Mouse (Mus musculus) left cerebral cortex, adult 11 months (tissue): ENCODE results near the gene Samd1.
A peak's percentile ranks its signal among the peaks of the same experiment; 100 is the strongest.
"Not testable (repeated sequence)": the region's sequence is repeated elsewhere in the genome, so short reads cannot be mapped to it uniquely, and the experiment has no call there.

Experiments
- DNase-seq: peaks from one replicate; pipeline ENCODE4 v3.0.0; 2022; ENCODE audit warnings: low spot score

The Samd1 gene

DNA sequence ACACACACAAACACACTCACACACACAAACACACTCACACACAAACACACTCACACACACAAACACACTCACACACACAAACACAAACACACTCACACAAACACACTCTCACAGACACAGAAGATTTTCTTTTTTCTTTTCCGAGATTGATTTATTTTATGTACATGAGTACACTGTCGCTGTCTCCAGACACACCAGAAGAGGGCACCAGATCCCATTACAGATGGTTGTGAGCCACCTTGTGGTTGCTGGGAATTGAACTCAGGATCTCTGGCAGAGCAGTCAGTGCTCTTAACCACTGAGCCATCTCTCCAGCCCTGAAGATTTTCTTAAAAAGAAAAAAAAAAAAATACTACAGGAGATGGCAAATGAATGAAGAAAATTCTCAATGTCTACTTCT is 14.2 kb upstream of the Samd1 start:
- DNase-seq, result not testable (repeated sequence)

DNA sequence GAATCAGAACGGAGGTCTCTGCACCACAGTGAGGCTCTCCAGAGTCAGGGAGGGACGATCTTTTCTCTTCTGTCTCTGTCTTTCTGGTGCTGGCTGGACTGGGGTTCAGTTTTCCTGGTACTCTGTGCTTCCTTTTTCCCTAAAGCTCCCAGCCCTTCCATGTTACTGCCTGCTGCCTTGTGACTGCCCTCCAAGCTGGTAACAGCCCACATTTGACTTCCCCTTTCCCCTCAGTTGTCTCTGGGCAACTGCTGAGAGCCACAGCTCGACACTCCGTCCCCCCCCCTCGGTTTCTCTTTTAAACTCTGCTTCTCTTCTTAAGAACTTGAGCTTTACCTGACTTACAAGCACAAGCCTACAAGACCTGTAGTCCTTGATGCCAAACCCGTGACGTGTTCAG is 8.2 kb upstream of the Samd1 start:
- DNase-seq, result no peak

- no peak for DNase-seq
These were observed 7.3 kb upstream of the Samd1 start for GRCm38 (mm10) chr8:83990170-83990569.

- DNase-seq, result no peak
These were observed 5.0 kb upstream of the Samd1 start for GRCm38 (mm10) chr8:83992488-83992887.

- no peak for DNase-seq
These were observed 3.4 kb upstream of the Samd1 start for GRCm38 (mm10) chr8:83994030-83994429.

GRCm38 (mm10) chr8:83995973-83996372 is 1.5 kb upstream of the Samd1 start:
- DNase-seq, result no peak

DNA sequence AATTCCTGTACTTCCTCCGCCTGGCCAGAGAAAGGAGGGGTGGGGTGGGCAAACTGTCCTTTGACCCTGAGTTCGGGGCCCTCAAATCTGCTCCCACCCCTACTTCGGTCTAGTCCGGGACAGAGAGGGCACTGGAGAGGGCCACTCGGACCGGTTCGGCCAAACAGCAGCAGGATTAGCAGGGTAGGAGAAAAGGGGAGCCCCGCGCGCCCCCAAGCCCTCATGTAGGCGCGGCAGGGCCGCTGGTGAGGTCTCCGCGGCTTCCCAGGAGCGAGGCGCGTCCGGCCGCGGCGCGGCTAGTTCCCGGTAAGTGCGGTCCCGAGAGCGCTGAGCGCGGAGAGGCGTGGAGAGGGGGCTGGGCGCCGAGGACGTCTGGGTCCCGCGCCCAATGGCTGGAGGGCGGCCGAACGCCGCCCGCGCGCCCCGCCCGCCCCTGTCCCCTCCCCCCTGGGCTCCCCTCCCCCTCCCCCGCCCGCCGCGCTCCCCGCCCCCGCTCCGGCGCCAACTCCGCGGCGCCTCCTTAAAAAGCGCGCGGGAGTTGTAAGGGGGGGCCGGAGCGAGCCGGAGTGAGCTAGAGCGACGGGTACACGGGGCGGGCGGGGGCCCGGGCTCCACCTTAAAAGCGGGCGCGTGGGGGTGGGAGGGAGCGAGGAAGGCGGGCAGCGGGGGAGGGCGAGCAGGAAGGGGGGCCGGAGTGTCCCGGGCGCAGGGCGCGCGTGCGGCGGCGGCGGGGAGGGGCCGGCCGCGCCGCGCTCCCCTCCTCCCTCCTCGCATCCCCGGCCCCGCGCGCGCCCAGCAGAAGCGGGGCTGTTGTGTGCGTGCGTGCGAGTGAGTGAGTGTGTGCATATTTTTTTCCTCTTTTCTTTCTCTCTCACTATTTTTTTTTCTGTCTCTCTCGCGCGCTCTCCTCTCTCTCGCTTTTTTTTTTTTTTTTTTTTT is 636 bp upstream of the Samd1 start:
- peak; percentile 67 for DNase-seq

DNA sequence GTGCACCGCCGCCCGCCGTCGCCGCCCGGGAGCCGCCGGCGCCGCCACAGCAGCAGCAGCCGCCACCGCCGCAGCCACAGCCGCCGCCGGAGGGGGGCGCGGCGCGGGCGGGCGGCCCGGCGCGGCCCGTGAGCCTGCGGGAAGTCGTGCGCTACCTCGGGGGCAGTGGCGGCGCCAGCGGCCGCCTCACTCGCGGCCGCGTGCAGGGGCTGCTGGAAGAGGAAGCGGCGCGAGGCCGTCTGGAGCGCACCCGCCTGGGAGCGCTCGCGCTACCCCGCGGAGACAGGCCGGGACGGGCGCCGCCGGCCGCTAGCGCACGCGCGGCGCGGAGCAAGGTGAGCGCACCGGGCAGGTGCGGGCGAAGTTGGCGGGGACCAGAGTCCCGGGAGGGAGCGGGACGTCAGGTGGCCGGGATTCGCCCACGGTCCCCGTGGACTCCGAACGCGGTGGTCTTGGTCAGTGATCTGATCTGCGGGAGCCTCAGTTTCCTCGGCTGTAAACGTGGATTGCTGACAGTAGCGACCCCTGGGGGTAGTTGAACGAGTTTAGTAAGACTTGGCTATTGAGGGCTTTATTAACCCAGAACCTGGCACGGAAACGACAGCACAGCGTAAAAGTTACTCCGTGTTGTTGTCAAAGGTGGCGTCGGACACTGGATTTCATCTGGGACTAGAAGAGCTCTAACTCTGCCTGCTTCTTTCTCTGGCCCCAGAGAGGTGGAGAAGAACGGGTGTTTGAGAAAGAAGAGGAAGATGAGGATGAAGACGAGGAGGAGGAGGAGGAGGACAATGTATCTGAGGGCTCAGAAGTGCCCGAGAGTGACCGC is 972 bp downstream of the Samd1 start:
- no peak for DNase-seq

DNA sequence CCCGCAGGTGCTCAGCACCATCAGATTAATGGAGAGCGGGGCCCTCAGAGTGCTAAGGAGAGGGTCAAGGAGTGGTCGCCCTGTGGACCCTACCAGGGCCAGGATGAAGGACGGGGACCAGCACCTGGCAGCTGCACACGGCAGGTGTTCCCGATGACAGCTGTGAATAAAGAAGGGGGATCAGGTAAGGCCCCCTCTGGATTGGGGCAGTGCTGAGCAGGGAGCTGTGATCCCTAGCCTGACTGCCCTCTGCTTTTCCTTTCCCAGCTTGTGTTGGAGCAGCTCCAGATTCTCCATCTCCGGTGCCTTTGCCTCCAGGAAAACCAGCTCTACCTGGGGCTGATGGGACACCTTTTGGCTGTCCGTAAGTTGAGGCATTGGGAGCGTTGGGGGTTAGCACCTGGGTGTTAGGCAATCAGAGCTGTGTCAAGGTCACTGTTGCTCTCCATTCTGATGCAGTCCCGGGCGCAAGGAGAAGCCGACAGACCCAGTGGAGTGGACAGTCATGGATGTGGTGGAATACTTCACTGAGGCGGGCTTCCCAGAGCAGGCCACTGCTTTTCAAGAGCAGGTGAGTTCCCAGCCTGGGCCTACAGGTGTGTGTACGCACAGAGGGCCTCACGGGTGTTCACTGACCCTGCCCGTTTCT is 1.7 kb downstream of the Samd1 start:
- no peak for DNase-seq

GRCm38 (mm10) chr8:83999825-84000224 is 2.4 kb downstream of the Samd1 start:
- DNase-seq, result no peak

DNA sequence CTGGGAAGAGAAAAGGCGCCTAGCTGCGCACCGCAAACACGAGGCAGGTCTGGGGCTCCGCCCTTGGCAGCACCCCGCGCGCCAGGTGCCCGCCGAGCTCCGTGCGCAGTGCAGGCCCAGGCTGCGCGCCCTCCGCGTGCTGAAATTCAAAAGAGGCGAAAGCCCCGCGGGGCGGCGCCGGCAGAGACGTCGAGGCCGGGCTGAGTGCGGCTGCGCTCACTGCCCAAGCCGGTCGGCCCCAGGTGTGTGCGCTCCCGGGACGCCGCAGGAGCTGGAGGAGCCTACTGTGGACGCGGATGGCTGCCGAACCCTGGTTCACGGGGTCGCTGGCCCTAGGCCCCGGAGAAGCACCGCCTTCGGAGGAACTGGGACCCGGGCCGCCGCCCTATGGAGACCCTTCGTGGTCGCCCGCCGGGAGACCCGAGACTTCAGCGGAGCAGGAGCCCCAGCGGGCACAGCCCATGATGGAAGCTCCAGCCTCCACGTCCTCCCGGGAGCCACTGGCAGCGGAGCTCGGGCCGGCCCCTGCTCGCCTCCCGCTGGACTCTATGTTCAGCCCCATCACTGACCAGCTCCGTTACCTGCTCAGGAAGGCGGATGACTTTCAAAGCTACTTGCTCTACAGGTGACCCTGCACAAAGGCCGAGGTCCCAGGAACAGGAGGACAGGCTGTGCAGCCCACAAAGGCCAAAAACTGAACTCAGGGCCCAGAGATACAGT is 4.0 kb downstream of the Samd1 start, which contains the start of gene 1700067K01Rik:
1700067K01Rik (plus strand) TSS at position 222 of the 720 bp plus-strand sequence.
- DNase-seq, result no peak

GRCm38 (mm10) chr8:84002957-84003611 is 5.6 kb downstream of the Samd1 start:
- DNase-seq, result no peak

- no peak for DNase-seq
These were observed 6.3 kb downstream of the Samd1 start for GRCm38 (mm10) chr8:84003612-84004246.

DNA sequence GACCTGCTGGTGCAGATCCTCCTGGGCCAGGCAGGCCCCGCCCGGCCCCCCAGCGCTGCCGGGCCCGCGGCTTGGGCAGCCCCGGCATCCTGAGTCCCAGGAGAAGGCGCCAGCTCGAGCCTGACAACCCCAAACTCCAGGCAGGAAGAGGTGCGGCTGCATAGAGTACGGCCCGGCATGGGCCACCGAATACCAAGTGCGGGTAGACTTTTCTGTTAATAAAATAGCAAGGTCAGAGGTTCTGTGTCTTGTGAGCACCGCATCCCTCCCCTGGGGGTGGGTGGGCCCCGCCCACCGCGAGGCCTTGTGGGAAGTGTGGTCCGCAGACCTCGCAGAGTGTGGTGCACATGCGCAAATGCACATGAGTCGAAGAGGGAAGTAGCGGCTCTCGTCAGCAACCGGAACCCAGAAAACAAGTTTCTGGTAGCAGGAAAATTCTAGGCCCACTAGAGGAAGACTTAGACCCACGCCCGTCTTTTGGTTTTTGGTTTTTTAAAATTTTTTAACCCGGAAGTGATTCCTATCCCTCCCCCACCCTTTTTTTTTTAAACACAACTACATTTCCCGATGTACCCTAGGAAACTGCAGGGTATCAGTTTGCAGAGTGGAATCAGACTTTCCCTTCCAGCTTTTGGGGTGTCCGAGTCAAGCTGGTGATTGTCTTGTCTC is 7.2 kb downstream of the Samd1 start:
- peak; percentile 87 for DNase-seq

- not testable (repeated sequence) for DNase-seq
These were observed 8.0 kb downstream of the Samd1 start for GRCm38 (mm10) chr8:84005502-84005901.

DNA sequence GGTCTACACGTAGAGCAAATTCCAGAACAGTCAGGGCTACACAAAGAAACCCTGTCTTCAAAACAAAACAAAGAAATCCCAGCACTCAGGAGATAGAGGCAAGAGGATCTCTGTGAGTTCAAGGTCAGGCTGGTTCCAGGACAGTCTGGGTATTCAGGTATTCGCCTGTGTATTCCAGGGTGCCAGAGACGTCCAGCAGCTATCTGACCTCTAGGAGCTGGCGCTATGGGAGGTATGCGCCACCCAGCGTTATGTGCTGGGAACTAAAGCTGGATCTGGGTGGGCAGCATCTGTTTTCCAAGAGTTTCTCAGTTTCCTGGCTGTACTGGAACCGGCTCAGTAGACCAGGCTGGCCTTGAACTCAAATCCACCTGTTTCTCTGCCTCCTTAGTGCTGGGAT is 10.9 kb downstream of the Samd1 start:
- DNase-seq, result no peak

DNA sequence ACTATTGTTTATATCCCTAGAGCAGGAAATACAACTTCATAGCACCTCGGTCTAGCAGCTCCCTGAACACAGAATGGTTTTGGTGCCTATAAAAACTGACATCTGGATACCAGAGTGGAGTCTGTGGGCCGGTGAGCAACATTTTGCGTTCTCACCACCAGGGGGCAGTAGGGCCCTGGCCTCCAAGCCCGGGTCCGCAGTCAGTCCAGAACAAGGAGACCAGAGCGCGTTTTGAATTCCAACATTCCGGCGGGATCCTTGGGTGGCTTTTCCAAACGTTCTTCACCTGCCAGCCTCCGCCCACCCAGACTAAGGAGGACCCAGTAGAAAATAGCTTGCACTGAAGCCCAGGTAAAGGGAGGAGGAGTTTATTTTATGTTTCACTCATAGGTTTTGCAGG is 12.4 kb downstream of the Samd1 start:
- peak; percentile 71 for DNase-seq

- DNase-seq, result no peak
These were observed 13.4 kb downstream of the Samd1 start for GRCm38 (mm10) chr8:84010625-84011611.
